Mouse (Mus musculus): ENCODE results near the gene Shc4. TPM values are rescaled to one million over a fixed set of nuclear protein-coding genes. Genes with fewer than 3 reads are reported as not detected.
A peak's percentile ranks its signal among the peaks of the same experiment; 100 is the strongest.

The Shc4 gene
- total RNA-seq (2021) = 1 to 10 TPM; 4.6 to 5.5 TPM
- long read RNA-seq, experiment 1, full-length matches to known transcripts = 5 of 8 reads
- long read RNA-seq, experiment 1, partial matches to known transcripts = 1 of 8 reads
- long read RNA-seq, experiment 1, other reads (novel, unspliced or antisense) = 2 of 8 reads
- long read RNA-seq, experiment 2, full-length matches to known transcripts = 4 of 7 reads
- long read RNA-seq, experiment 2, partial matches to known transcripts = 1 of 7 reads
- long read RNA-seq, experiment 2, other reads (novel, unspliced or antisense) = 2 of 7 reads

GRCm38 (mm10) chr2:125724086-125724430, at the start of gene Shc4:
Shc4 (minus strand) TSS chr2:125724148.
- intact Hi-C loops (cut with DNase I) = loop anchor here (2.0 kb wide), 1 partner anchor 51 kb away; the partner anchor contains the start of gene Eid1
- peak in 1 of 2 experiments; percentile 20 for DNase-seq (ENCODE audit: extremely low spot score in 1 of 2, low spot score in 2 of 2)
- Histone ChIP-seq H3K27ac (peak within 1 kb of the TSS; percentile 34; the same call in 1 of the 2 replicates), H3K4me3 (peak within 1 kb of the TSS; percentile 57)
- TF ChIP-seq CTCF (IDR thresholded peaks at IDR 0.05) = no peak

- no peak overlapping the region for H3K4me3 ChIP-seq
- DNase-seq (ENCODE audit: extremely low spot score in 1 of 2, low spot score in 2 of 2) = no peak
- intact Hi-C loops (cut with DNase I) = loop anchor here (2.0 kb wide), 1 partner anchor 72 kb away; no protein-coding TSS in a partner anchor
Observed at GRCm38 (mm10) chr2:125765029-125765428, 41.1 kb upstream of the Shc4 start.

GRCm38 (mm10) chr2:125764531-125764930, 40.6 kb upstream of the Shc4 start:
- TF ChIP-seq CTCF (IDR thresholded peaks at IDR 0.05) = no peak
- intact Hi-C loops (cut with DNase I) = loop anchor here (2.0 kb wide), 1 partner anchor 72 kb away; no protein-coding TSS in a partner anchor
- Histone ChIP-seq H3K27ac (no peak overlapping the region), H3K4me3 (no peak overlapping the region)
- DNase-seq (ENCODE audit: extremely low spot score in 1 of 2, low spot score in 2 of 2) = no peak

More at GRCm38 (mm10) chr2:125765029-125765428, 41.1 kb upstream of the Shc4 start:
- no peak overlapping the region for H3K27ac ChIP-seq
- peak; percentile 52 for TF ChIP-seq CTCF (IDR thresholded peaks at IDR 0.05)

- H3K4me3 ChIP-seq = no peak overlapping the region
- TF ChIP-seq CTCF (IDR thresholded peaks at IDR 0.05) = no peak
- no peak overlapping the region for H3K27ac ChIP-seq
- intact Hi-C loops (cut with DNase I) = no loop called here
- DNase-seq (ENCODE audit: extremely low spot score in 1 of 2, low spot score in 2 of 2) = no peak
Observed at GRCm38 (mm10) chr2:125749330-125749729, 25.4 kb upstream of the Shc4 start.

GRCm38 (mm10) chr2:125739338-125739737, 15.4 kb upstream of the Shc4 start:
- no peak for TF ChIP-seq CTCF (IDR thresholded peaks at IDR 0.05)
- intact Hi-C loops (cut with DNase I) = no loop called here
- DNase-seq (ENCODE audit: extremely low spot score in 1 of 2, low spot score in 2 of 2) = no peak
- no peak overlapping the region for H3K4me3 ChIP-seq
- H3K27ac ChIP-seq = no peak overlapping the region

GRCm38 (mm10) chr2:125738718-125739117, 14.8 kb upstream of the Shc4 start:
- DNase-seq (ENCODE audit: extremely low spot score in 1 of 2, low spot score in 2 of 2) = no peak
- H3K27ac ChIP-seq = no peak overlapping the region
- TF ChIP-seq CTCF (IDR thresholded peaks at IDR 0.05) = peak; percentile 32
- intact Hi-C loops (cut with DNase I) = no loop called here
- no peak overlapping the region for H3K4me3 ChIP-seq

GRCm38 (mm10) chr2:125736025-125736343, 12.0 kb upstream of the Shc4 start:
- no peak overlapping the region for H3K4me3 ChIP-seq
- intact Hi-C loops (cut with DNase I) = no loop called here
- no peak for DNase-seq (ENCODE audit: extremely low spot score in 1 of 2, low spot score in 2 of 2)
- no peak for TF ChIP-seq CTCF (IDR thresholded peaks at IDR 0.05)
- H3K27ac ChIP-seq = no peak overlapping the region

- intact Hi-C loops (cut with DNase I) = no loop called here
- no peak overlapping the region for H3K27ac ChIP-seq
- TF ChIP-seq CTCF (IDR thresholded peaks at IDR 0.05) = no peak
- no peak overlapping the region for H3K4me3 ChIP-seq
- DNase-seq (ENCODE audit: extremely low spot score in 1 of 2, low spot score in 2 of 2) = no peak
Observed at GRCm38 (mm10) chr2:125735333-125736024, 11.5 kb upstream of the Shc4 start.

GRCm38 (mm10) chr2:125734741-125735140, 10.8 kb upstream of the Shc4 start:
- no peak for TF ChIP-seq CTCF (IDR thresholded peaks at IDR 0.05)
- Histone ChIP-seq H3K27ac (no peak overlapping the region), H3K4me3 (no peak overlapping the region)
- DNase-seq (ENCODE audit: extremely low spot score in 1 of 2, low spot score in 2 of 2) = no peak
- intact Hi-C loops (cut with DNase I) = loop anchor here (5.0 kb wide), 1 partner anchor 472 kb away; no protein-coding TSS in a partner anchor

- peak overlapping the region; percentile 53 for H3K4me3 ChIP-seq
- H3K27ac ChIP-seq = peak overlapping the region; percentile 78
- peak; percentile 99 for TF ChIP-seq CTCF (IDR thresholded peaks at IDR 0.05)
- peak; percentile 91 to 96 for DNase-seq (ENCODE audit: extremely low spot score in 1 of 2, low spot score in 2 of 2)
- intact Hi-C loops (cut with DNase I) = loop anchor here (1.0 to 5.0 kb wide), 2 partner anchors 72 to 470 kb away; no protein-coding TSS in a partner anchor
Observed at GRCm38 (mm10) chr2:125731763-125732560, 8.0 kb upstream of the Shc4 start.

GRCm38 (mm10) chr2:125724546-125725114, 682 bp upstream of the Shc4 start:
- Histone ChIP-seq H3K27ac (no peak overlapping the region), H3K4me3 (peak overlapping the region; percentile 57)
- DNase-seq (ENCODE audit: extremely low spot score in 1 of 2, low spot score in 2 of 2) = no peak
- TF ChIP-seq CTCF (IDR thresholded peaks at IDR 0.05) = no peak
- intact Hi-C loops (cut with DNase I) = loop anchor here (2.0 kb wide), 1 partner anchor 52 kb away; the partner anchor contains the start of gene Eid1

Measured in left cerebral cortex, adult 2 months (tissue).